Mouse (Mus musculus): ENCODE results near the gene Coro1b. TPM values are rescaled to one million over a fixed set of nuclear protein-coding genes. Genes with fewer than 3 reads are reported as not detected.

Coro1b gene
- polyA plus RNA-seq, 1 experiment = 260 TPM

DNA sequence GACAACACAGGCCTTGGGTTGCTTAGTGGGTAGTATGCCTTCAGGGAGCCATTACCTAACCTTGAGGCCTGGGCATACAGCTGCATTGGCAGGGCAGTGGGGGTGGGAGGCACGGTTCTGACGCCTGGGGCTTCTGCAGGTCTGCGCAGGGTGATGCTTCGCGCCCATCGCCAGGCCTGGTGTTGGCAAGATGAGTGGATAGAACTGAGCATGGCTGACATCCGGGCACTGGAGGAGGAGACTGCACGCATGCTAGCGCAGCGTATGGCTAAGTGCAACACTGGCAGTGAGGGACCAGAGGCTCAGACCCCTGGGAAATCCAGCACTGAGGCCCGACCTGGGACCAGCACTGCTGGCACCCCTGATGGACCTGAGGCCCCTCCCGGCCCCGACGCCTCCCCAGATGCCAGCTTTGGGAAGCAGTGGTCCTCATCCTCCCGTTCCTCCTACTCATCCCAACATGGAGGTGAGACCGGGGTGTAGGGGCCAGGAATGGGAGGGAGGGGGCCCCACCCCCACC is 43.7 kb upstream of the Coro1b start:
- DNase-seq = no peak
- no peak overlapping the region for H3K4me3 ChIP-seq (replicated peaks; ENCODE audit: extremely low read depth, low read depth, low read length)
- TF ChIP-seq CTCF (IDR thresholded peaks at IDR 0.05; ENCODE audit: insufficient read depth, low read length) (no peak), POLR2A (IDR thresholded peaks at IDR 0.05; ENCODE audit: borderline replicate concordance, extremely low read depth, low read depth, low read length) (no peak)
- H3K4me1 ChIP-seq (ENCODE audit: control insufficient read depth, insufficient read depth, low read length) = peaks cover 2% of the 10 kb centered on the region; the same call in 1 of the 2 replicates
- 93% methylated on average over 16 of the region's 16 CpGs for WGBS

DNA sequence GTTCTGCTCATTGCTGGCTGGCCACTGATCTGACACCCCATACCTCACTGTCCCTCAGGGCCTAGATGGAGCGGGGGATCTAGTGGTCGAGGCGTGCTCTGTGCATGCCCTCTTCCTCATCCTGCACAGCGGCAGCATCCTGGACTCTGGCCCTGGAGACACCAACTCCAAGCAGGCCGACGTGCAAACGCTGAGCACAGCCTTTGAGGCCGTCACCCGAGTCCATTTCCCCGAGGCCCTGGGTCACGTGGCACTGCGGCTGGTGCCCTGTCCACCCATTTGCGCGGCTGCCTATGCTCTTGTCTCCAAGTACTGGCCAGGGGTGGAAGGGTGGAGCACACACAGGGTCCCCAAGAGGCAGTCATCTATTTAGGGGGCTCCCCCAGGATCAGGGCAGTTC is 41.8 kb upstream of the Coro1b start:
- WGBS = 89% methylated on average over 14 of the region's 14 CpGs

DNA sequence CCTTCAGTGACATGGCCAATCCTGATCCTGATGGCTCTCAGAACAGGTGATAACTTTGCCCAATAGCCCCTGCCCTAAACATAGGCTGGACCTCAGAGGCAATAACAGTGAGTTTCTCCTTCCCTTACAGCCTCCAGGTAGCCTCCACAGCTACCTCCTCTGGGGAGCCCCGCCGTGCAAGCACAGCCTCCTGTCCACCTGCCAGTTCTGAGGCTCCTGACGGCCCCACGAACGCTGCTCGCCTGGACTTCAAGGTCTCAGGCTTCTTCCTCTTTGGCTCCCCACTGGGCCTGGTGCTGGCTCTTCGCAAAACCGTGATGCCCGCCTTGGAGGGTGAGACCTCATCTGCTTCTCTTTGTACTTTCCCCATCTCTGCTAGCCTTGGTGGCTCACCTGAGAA is 39.9 kb upstream of the Coro1b start:
- WGBS = 80% methylated on average over 9 of the region's 9 CpGs
- TF ChIP-seq CTCF (IDR thresholded peaks at IDR 0.05; ENCODE audit: insufficient read depth, low read length) (no peak), POLR2A (IDR thresholded peaks at IDR 0.05; ENCODE audit: borderline replicate concordance, extremely low read depth, low read depth, low read length) (no peak)
- no peak for DNase-seq

More for the DNA sequence above, 41.8 kb upstream of the Coro1b start:
- TF ChIP-seq CTCF (IDR thresholded peaks at IDR 0.05; ENCODE audit: insufficient read depth, low read length) (no peak), POLR2A (IDR thresholded peaks at IDR 0.05; ENCODE audit: borderline replicate concordance, extremely low read depth, low read depth, low read length) (no peak)
- no peaks in the 10 kb centered on the region for H3K4me1 ChIP-seq (ENCODE audit: control insufficient read depth, insufficient read depth, low read length)
- no peak for DNase-seq
- no peak overlapping the region for H3K4me3 ChIP-seq (replicated peaks; ENCODE audit: extremely low read depth, low read depth, low read length)

DNA sequence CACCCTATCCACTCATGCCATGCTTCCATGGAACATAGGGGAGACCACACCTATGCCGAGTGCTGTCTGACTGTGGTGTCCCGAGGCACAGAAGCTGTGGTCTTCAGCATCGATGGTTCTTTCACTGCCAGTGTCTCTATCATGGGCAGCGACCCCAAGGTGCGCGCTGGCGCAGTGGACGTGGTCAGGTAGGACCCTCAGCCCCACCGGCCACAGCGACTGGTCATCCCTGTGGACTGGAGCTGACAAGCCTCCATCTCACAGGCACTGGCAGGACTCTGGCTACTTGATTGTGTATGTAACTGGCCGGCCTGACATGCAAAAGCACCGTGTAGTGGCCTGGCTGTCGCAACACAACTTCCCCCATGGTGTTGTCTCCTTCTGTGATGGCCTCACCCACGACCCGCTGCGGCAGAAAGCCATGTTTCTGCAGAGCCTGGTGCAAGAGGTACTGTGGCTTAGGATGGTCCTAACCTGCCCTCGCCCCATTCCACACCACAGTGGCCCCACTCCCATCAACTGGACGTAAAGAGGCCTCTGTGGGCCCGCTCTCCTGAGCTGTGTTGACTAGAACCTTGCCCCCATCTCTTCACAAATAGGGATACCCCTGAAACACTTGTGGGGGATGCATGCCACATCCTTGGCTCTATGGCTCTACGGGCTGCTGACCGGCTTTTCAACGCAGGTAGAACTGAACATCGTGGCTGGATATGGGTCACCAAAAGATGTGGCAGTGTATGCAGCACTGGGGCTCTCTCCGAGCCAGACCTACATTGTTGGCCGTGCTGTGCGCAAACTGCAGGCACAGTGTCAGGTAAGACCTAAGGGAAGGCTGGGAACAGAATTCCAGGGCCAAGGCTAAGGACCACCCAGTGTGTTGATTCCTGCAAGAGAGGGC is 36.1 kb upstream of the Coro1b start:
- Histone ChIP-seq H3K4me1 (ENCODE audit: control insufficient read depth, insufficient read depth, low read length) (peaks cover 10% of the 10 kb centered on the region), H3K4me3 (replicated peaks; ENCODE audit: extremely low read depth, low read depth, low read length) (no peak overlapping the region)
- TF ChIP-seq POLR2A (IDR thresholded peaks at IDR 0.05; ENCODE audit: borderline replicate concordance, extremely low read depth, low read depth, low read length) (no peak), CTCF (IDR thresholded peaks at IDR 0.05; ENCODE audit: insufficient read depth, low read length) (no peak)
- WGBS = 92% methylated on average over 26 of the region's 26 CpGs
- DNase-seq = no peak

More for the DNA sequence above, 39.9 kb upstream of the Coro1b start:
- Histone ChIP-seq H3K4me1 (ENCODE audit: control insufficient read depth, insufficient read depth, low read length) (peaks cover 10% of the 10 kb centered on the region), H3K4me3 (replicated peaks; ENCODE audit: extremely low read depth, low read depth, low read length) (no peak overlapping the region)

DNA sequence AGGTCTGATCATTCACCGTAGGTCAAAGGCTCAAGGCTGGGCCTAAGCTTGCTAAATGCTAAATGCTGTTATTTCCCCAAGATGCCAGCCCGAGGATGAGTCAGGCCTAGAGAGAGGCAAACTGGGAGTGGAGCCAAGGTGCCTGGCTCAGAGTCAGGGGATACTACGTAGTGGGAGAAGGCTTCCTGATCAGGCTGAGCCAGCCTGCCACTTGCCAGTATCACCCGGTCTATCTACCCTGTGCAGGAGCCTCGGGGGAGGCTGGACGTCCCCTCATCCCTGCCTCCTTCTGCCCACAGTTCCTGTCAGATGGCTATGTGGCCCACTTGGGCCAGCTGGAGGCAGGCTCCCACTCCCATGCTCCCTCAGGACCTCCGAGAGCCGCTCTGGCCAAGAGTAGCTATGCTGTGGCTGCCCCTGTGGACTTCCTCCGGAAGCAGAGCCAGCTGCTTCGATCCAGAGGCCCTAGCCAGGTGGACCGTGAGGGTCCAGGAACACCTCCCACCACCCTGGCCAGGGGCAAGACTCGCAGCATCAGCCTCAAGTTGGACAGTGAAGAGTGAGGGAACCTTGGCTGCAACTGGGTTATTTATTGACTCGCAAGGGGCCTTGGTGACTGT is 35.1 kb upstream of the Coro1b start:
- WGBS = 19% methylated on average over 13 of the region's 13 CpGs
- Histone ChIP-seq H3K4me1 (ENCODE audit: control insufficient read depth, insufficient read depth, low read length) (peaks cover 10% of the 10 kb centered on the region), H3K4me3 (replicated peaks; ENCODE audit: extremely low read depth, low read depth, low read length) (no peak overlapping the region)
- TF ChIP-seq CTCF (IDR thresholded peaks at IDR 0.05; ENCODE audit: insufficient read depth, low read length) (no peak), POLR2A (IDR thresholded peaks at IDR 0.05; ENCODE audit: borderline replicate concordance, extremely low read depth, low read depth, low read length) (peak; percentile 36; the same call in 1 of the 2 replicates)
- DNase-seq = peak; percentile 64

DNA sequence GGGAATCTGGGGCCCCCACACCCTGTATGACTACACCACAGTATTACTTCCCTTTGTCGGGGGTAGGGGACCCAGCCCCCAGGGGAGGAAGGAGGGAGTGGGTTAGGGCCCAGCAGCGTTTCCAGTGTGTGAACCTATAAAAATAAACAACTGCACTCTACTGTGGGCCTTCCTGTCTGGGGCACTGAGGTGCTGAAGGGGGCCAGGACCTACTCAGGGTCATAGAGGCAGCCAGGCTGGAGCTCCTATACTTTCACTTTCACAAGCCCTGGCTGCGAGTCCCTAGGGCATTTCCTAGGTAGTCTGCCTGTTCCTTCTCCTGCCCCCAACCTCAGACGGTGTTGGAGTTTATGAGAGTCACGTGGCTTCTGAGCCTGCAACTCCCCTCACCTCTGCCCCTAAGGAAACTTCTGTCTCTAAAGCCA is 34.6 kb upstream of the Coro1b start:
- no peak overlapping the region for H3K4me3 ChIP-seq (replicated peaks; ENCODE audit: extremely low read depth, low read depth, low read length)
- DNase-seq = no peak

DNA sequence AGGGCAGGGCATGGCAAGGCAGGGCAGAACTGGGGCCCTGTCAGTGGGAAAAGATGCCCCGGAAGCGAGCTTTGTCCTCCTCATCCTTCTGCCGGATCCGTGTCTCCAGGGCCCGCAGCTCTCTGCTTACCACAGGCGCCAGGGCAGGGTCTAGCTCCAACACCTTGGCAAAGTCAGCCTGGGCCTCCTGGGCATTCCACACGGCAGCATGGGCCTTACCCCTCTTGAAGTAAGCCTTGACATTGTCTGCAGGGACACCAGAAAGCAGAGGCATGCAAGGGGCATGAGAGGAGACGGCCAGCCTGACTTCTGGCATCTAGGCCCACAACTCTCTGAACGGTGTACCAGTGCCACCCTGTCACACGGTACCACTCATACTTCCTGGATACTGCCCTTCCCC is 33.9 kb upstream of the Coro1b start:
- no peak overlapping the region for H3K4me3 ChIP-seq (replicated peaks; ENCODE audit: extremely low read depth, low read depth, low read length)
- TF ChIP-seq POLR2A (IDR thresholded peaks at IDR 0.05; ENCODE audit: borderline replicate concordance, extremely low read depth, low read depth, low read length) (no peak), CTCF (IDR thresholded peaks at IDR 0.05; ENCODE audit: insufficient read depth, low read length) (no peak)
- 81% methylated on average over 10 of the region's 10 CpGs for WGBS
- peaks cover 10% of the 10 kb centered on the region for H3K4me1 ChIP-seq (ENCODE audit: control insufficient read depth, insufficient read depth, low read length)
- DNase-seq = no peak

More for the DNA sequence above, 34.6 kb upstream of the Coro1b start:
- TF ChIP-seq CTCF (IDR thresholded peaks at IDR 0.05; ENCODE audit: insufficient read depth, low read length) (no peak), POLR2A (IDR thresholded peaks at IDR 0.05; ENCODE audit: borderline replicate concordance, extremely low read depth, low read depth, low read length) (no peak)
- peaks cover 10% of the 10 kb centered on the region for H3K4me1 ChIP-seq (ENCODE audit: control insufficient read depth, insufficient read depth, low read length)
- 21% methylated on average over 5 of the region's 5 CpGs for WGBS

DNA sequence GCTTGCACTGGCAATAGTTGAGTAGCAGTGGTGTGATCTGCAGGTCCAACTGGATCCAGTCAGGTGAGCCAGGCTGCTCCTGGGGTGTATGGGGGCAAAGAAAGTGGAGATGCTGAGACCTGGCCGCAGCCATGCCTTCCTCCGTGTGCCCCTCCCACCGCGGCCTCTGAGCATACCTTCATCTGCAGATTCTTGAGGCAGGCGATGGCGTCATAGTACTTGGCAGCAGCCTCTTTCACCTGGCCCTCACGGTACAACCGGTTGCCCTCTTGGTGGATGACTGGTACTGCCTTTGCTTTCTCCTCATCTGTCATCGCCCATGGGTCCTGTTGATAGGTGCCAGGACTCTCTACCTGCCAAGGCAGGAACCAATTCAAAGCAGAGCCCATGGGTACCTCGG is 33.3 kb upstream of the Coro1b start:
- TF ChIP-seq CTCF (IDR thresholded peaks at IDR 0.05; ENCODE audit: insufficient read depth, low read length) (no peak), POLR2A (IDR thresholded peaks at IDR 0.05; ENCODE audit: borderline replicate concordance, extremely low read depth, low read depth, low read length) (no peak)
- WGBS = 91% methylated on average over 10 of the region's 10 CpGs
- H3K4me1 ChIP-seq (ENCODE audit: control insufficient read depth, insufficient read depth, low read length) = peaks cover 10% of the 10 kb centered on the region
- no peak for DNase-seq
- no peak overlapping the region for H3K4me3 ChIP-seq (replicated peaks; ENCODE audit: extremely low read depth, low read depth, low read length)

DNA sequence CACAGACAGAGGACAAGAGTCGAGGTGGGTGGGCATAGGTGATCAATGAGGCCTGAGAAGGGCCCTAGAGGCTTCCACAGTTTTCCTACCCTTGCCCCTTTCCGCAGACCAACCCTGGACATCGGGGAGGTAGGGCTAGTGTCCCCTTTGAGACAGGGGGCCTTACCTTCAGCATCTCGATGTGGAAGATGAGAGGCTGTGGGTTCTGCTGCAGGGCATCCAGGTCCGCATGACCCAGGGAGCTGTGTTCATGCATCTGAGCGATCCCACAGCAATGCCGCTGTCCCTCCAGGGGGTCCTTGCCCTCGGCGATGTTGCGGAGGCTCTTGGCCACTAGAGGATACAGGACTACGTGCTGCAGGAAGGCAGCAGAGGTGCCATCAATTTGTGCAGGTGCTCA is 32.6 kb upstream of the Coro1b start:
- Histone ChIP-seq H3K4me1 (ENCODE audit: control insufficient read depth, insufficient read depth, low read length) (peaks cover 15% of the 10 kb centered on the region), H3K4me3 (replicated peaks; ENCODE audit: extremely low read depth, low read depth, low read length) (no peak overlapping the region)
- TF ChIP-seq POLR2A (IDR thresholded peaks at IDR 0.05; ENCODE audit: borderline replicate concordance, extremely low read depth, low read depth, low read length) = no peak
- TF ChIP-seq CTCF (IDR thresholded peaks at IDR 0.05; ENCODE audit: insufficient read depth, low read length) = no peak
- no peak for DNase-seq
- 86% methylated on average over 11 of the region's 11 CpGs for WGBS

Measured in lung, adult 2 months (tissue).